Mouse (Mus musculus): ENCODE data around the gene Col4a6.

- TF ChIP-seq CTCF (conservative IDR thresholded peaks at IDR 0.05; ENCODE audit: low read length) (no peak), POU5F1 (IDR thresholded peaks at IDR 0.05; ENCODE audit: borderline replicate concordance, low read length) (no peak), NANOG (IDR thresholded peaks at IDR 0.05; ENCODE audit: borderline replicate concordance, low read length) (no peak)
These were observed 110.5 kb downstream of the Col4a6 start for GRCm38 (mm10) chrX:141363331-141363730.
